11 mouse cellular contexts compared by ENCODE assay signal in genomic region chr2:125026358-125027000, GRCm38 (mm10). TPM values are rescaled to one million over a fixed set of nuclear protein-coding genes. Genes with fewer than 3 reads are reported as not detected.
DNase-seq lines count a peak whose midpoint lies in the region; ATAC-seq lines count a peak whose summit lies in the region.
"Had no signal": no experiment of that assay in that cellular context is flagged by ENCODE, and none has a peak within 500 bp of the region (broad histone marks: within the 10 kb centered on the region; RNA-seq: fewer than 3 reads in every experiment).

No protein-coding gene starts in this region.

- WGBS in embryonic facial prominence, embryonic 12.5 days: 50% methylated on average over 14 of the region's 14 CpGs
- 41% methylated on average over 14 of the region's 14 CpGs for WGBS in intestine, embryonic 16.5 days
- WGBS in midbrain, embryonic 16.5 days: 85% methylated on average over 14 of the region's 14 CpGs
- WGBS in midbrain, embryonic 13.5 days: 78% methylated on average over 14 of the region's 14 CpGs

- no peaks in the 10 kb centered on the region for H3K4me1 ChIP-seq in embryonic facial prominence, embryonic 12.5 days
- H3K4me1 ChIP-seq in intestine, embryonic 16.5 days (ENCODE audit: control insufficient read depth, insufficient read depth, low read length): no peaks in the 10 kb centered on the region
- H3K4me1 ChIP-seq in midbrain, embryonic 16.5 days (ENCODE audit: control insufficient read depth, insufficient read depth, low read length): peaks cover 2% of the 10 kb centered on the region; the same call in 1 of the 2 replicates
- no peaks in the 10 kb centered on the region for H3K4me1 ChIP-seq in midbrain, embryonic 13.5 days (replicated peaks)
- H3K4me1 ChIP-seq: liver, embryonic 13.5 days had no signal

- no peaks in the 10 kb centered on the region for H3K9me3 ChIP-seq in embryonic facial prominence, embryonic 12.5 days
- H3K9me3 ChIP-seq in intestine, embryonic 16.5 days (ENCODE audit: control insufficient read depth, low read length): no peaks in the 10 kb centered on the region
- no peaks in the 10 kb centered on the region for H3K9me3 ChIP-seq in midbrain, embryonic 16.5 days (replicated peaks; ENCODE audit: control insufficient read depth, low read length, poor library complexity, severe bottlenecking)
- H3K9me3 ChIP-seq in midbrain, embryonic 13.5 days: no peaks in the 10 kb centered on the region
- H3K9me3 ChIP-seq: liver, embryonic 13.5 days had no signal

- H3K27ac ChIP-seq in embryonic facial prominence, embryonic 12.5 days: no peak overlapping the region
- 0 out of 2 replicates have a peak overlapping the region, but pooled peaks have one; percentile 12 for H3K27ac ChIP-seq in intestine, embryonic 16.5 days (ENCODE audit: low read length)
- H3K27ac ChIP-seq in midbrain, embryonic 16.5 days (ENCODE audit: low read length): no peak overlapping the region
- no peak overlapping the region for H3K27ac ChIP-seq in midbrain, embryonic 13.5 days
- H3K27ac ChIP-seq: gastrocnemius, adult 2 months; liver, embryonic 13.5 days had no signal

- DNase-seq in kidney, postnatal 10 days: peak; percentile 42
- DNase-seq in kidney, postnatal 14 days: no peak
- DNase-seq in mesoderm, embryonic 11.5 days (ENCODE audit: low read depth, low spot score): peak; percentile 12
- DNase-seq in left cerebral cortex, adult 18-20 months (ENCODE audit: low spot score in 2 of 2): no peak
- DNase-seq: gastrocnemius, adult 2 months; liver, embryonic 13.5 days; right cerebral cortex, adult 18-20 months had no signal

- ATAC-seq in embryonic facial prominence, embryonic 12.5 days (ENCODE audit: insufficient number of reproducible peaks, insufficient read depth, low FRiP score, low TSS enrichment): no peak
- no peak for ATAC-seq in intestine, embryonic 16.5 days
- no peak for ATAC-seq in midbrain, embryonic 16.5 days
- ATAC-seq in midbrain, embryonic 13.5 days: no peak

- H3K27me3 ChIP-seq in embryonic facial prominence, embryonic 12.5 days: no peaks in the 10 kb centered on the region
- H3K27me3 ChIP-seq in intestine, embryonic 16.5 days (replicated peaks; ENCODE audit: control insufficient read depth, insufficient read depth, low read length): no peaks in the 10 kb centered on the region
- H3K27me3 ChIP-seq in midbrain, embryonic 16.5 days (ENCODE audit: control insufficient read depth, insufficient read depth, low read depth, low read length): no peaks in the 10 kb centered on the region
- no peaks in the 10 kb centered on the region for H3K27me3 ChIP-seq in midbrain, embryonic 13.5 days
- H3K27me3 ChIP-seq: liver, embryonic 13.5 days had no signal

- no peaks in the 10 kb centered on the region for H3K36me3 ChIP-seq in embryonic facial prominence, embryonic 12.5 days
- no peaks in the 10 kb centered on the region for H3K36me3 ChIP-seq in intestine, embryonic 16.5 days (ENCODE audit: control insufficient read depth, insufficient read depth, low read length)
- no peaks in the 10 kb centered on the region for H3K36me3 ChIP-seq in midbrain, embryonic 16.5 days (ENCODE audit: control insufficient read depth, insufficient read depth, low read length)
- no peaks in the 10 kb centered on the region for H3K36me3 ChIP-seq in midbrain, embryonic 13.5 days
- H3K36me3 ChIP-seq: liver, embryonic 13.5 days had no signal

- H3K9ac ChIP-seq in embryonic facial prominence, embryonic 12.5 days: no peak overlapping the region
- H3K9ac ChIP-seq in intestine, embryonic 16.5 days (ENCODE audit: low read depth, low read length): no peak overlapping the region
- H3K9ac ChIP-seq in midbrain, embryonic 16.5 days (ENCODE audit: low read depth, low read length): no peak overlapping the region
- no peak overlapping the region for H3K9ac ChIP-seq in midbrain, embryonic 13.5 days (replicated peaks)
- H3K9ac ChIP-seq: liver, embryonic 13.5 days had no signal

- 0 out of 2 replicates have a peak overlapping the region, but pooled peaks have one; percentile 1 for H3K4me2 ChIP-seq in embryonic facial prominence, embryonic 12.5 days (replicated peaks)
- H3K4me2 ChIP-seq in intestine, embryonic 16.5 days (ENCODE audit: low read depth, low read length): no peak overlapping the region
- H3K4me2 ChIP-seq in midbrain, embryonic 16.5 days (ENCODE audit: low read length): no peak overlapping the region
- H3K4me2 ChIP-seq in midbrain, embryonic 13.5 days (replicated peaks): no peak overlapping the region
- H3K4me2 ChIP-seq: liver, embryonic 13.5 days had no signal

- H3K4me3 ChIP-seq in embryonic facial prominence, embryonic 12.5 days: no peak overlapping the region
- no peak overlapping the region for H3K4me3 ChIP-seq in intestine, embryonic 16.5 days (ENCODE audit: low read length)
- H3K4me3 ChIP-seq in midbrain, embryonic 16.5 days (ENCODE audit: low read depth, low read length): no peak overlapping the region
- H3K4me3 ChIP-seq in midbrain, embryonic 13.5 days (replicated peaks): no peak overlapping the region
- H3K4me3 ChIP-seq: gastrocnemius, adult 2 months; liver, embryonic 13.5 days had no signal

RNA-seq across cellular contexts. Expression of gene Slc24a5, which starts 41.4 kb away (rescaled TPM):
- polyA plus RNA-seq in embryonic facial prominence, embryonic 12.5 days (2016; fragmentation: Nextera tagmentation; extraction: Ambion mirVana): 5.0 and 6.3 TPM in 2 replicates
- 1.2 and 1.3 TPM in 2 replicates for polyA plus RNA-seq in intestine, embryonic 16.5 days (2015; fragmentation: Nextera tagmentation; extraction: Ambion mirVana)
- 4.2 and 4.5 TPM in 2 replicates for polyA plus RNA-seq in midbrain, embryonic 16.5 days (2015; fragmentation: Nextera tagmentation; extraction: Ambion mirVana)
- under 1 TPM; 0.42 to 0.49 TPM for total RNA-seq in left cerebral cortex, adult 18-20 months (2021)
- 5.6 and 5.7 TPM in 2 replicates for polyA plus RNA-seq in midbrain, embryonic 13.5 days (2015; fragmentation: Nextera tagmentation; extraction: Ambion mirVana)
- total RNA-seq: gastrocnemius, adult 2 months had no signal

Comparison
In these comparisons a context has a peak if more than half of its experiments do, and no peak if none do; other contexts are left out.
1. DNase-seq: peak in kidney, postnatal 10 days (single experiment) and mesoderm, embryonic 11.5 days (single experiment); none in kidney, postnatal 14 days (single experiment) and left cerebral cortex, adult 18-20 months (0 of 2).